Mouse (Mus musculus) intestine, embryonic 15.5 days (tissue): ENCODE measurements at regions not wholly inside any gene's neighbourhood (a gene's known extent, or its start where the extent isn't known, plus 50 kb on each side); places are given as distances from the start of the nearest gene placed in this dataset.

Experiments used
- ATAC-seq: fragments of 200-750 bp; cut with Nextera tagmentation; 2 replicates; pipeline ENCODE4 v1.8.0; 2017; ENCODE audit warnings: moderate TSS enrichment, moderate library complexity
- H3K27ac ChIP-seq: fragments of 300-500 bp; sonication (generic); 2 replicates; pipeline ENCODE4 v1.5.1; 2015; ENCODE audit warnings: mild to moderate bottlenecking, inconsistent platforms
- H3K27me3 ChIP-seq: fragments of 300-500 bp; sonication (generic); replicated peaks from 2 replicates; pipeline ENCODE4 v1.6.1; 2015; ENCODE audit warnings: inconsistent platforms
- H3K36me3 ChIP-seq: fragments of 300-500 bp; sonication (generic); 2 replicates; pipeline ENCODE4 v1.6.1; 2015; ENCODE audit warnings: inconsistent platforms
- H3K4me1 ChIP-seq: fragments of 300-500 bp; sonication (generic); replicated peaks from 2 replicates; pipeline ENCODE4 v1.6.1; 2015; ENCODE audit warnings: inconsistent platforms
- H3K4me2 ChIP-seq: fragments of 300-500 bp; sonication (generic); replicated peaks from 2 replicates; pipeline ENCODE4 v1.6.1; 2015; ENCODE audit warnings: mild to moderate bottlenecking, inconsistent platforms
- H3K4me3 ChIP-seq: fragments of 300-500 bp; sonication (generic); replicated peaks from 2 replicates; pipeline ENCODE4 v1.5.1; 2015; ENCODE audit warnings: inconsistent platforms
- H3K9ac ChIP-seq: fragments of 300-500 bp; sonication (generic); 2 replicates; pipeline ENCODE4 v1.6.1; 2015; ENCODE audit warnings: inconsistent platforms
- H3K9me3 ChIP-seq: fragments of 300-500 bp; sonication (generic); 2 replicates; pipeline ENCODE4 v1.6.1; 2016; ENCODE audit warnings: inconsistent platforms
- WGBS: fragments of 180-500 bp; shearing (Covaris S2); methylation state at CpG from one replicate; pipeline ENCODE4 v1.1.7; 2015; 5-methylcytosine and 5-hydroxymethylcytosine counted together

GRCm38 (mm10) chr13:44376160-44376488 lies 353.1 kb upstream of the Jarid2 start:
- Histone ChIP-seq H3K36me3 (no peaks in the 10 kb centered on the region), H3K4me3 (no peak overlapping the region), H3K4me1 (0 out of 2 replicates have a peak, but pooled peaks cover 5% of the 10 kb centered on the region), H3K9me3 (no peaks in the 10 kb centered on the region), H3K9ac (no peak overlapping the region), H3K27me3 (no peaks in the 10 kb centered on the region), H3K4me2 (no peak overlapping the region), H3K27ac (no peak overlapping the region)
- 34% methylated on average over 3 of the region's 3 CpGs for WGBS
- no peak for ATAC-seq

- Histone ChIP-seq H3K27me3 (no peaks in the 10 kb centered on the region), H3K4me3 (no peak overlapping the region), H3K9ac (no peak overlapping the region), H3K36me3 (no peaks in the 10 kb centered on the region), H3K27ac (no peak overlapping the region), H3K9me3 (no peaks in the 10 kb centered on the region), H3K4me1 (no peaks in the 10 kb centered on the region), H3K4me2 (no peak overlapping the region)
- 56% methylated on average over 7 of the region's 7 CpGs for whole genome bisulfite sequencing
- ATAC-seq: no peak
These were observed 347.4 kb upstream of the Jarid2 start for GRCm38 (mm10) chr13:44381721-44382450.

GRCm38 (mm10) chr13:44383322-44383721 lies 346.0 kb upstream of the Jarid2 start:
- Histone ChIP-seq H3K9ac (no peak overlapping the region), H3K27me3 (no peaks in the 10 kb centered on the region), H3K9me3 (no peaks in the 10 kb centered on the region), H3K4me3 (no peak overlapping the region), H3K4me1 (no peaks in the 10 kb centered on the region), H3K36me3 (no peaks in the 10 kb centered on the region), H3K27ac (no peak overlapping the region), H3K4me2 (no peak overlapping the region)
- 62% methylated on average over 11 of the region's 11 CpGs for WGBS
- ATAC-seq: no peak

GRCm38 (mm10) chr13:44386767-44387166 lies 342.5 kb upstream of the Jarid2 start:
- no peaks in the 10 kb centered on the region for H3K36me3 ChIP-seq
- no peak for ATAC-seq
- H3K9ac ChIP-seq: no peak overlapping the region
- no peaks in the 10 kb centered on the region for H3K9me3 ChIP-seq
- H3K4me2 ChIP-seq: no peak overlapping the region
- H3K27ac ChIP-seq: no peak overlapping the region
- H3K27me3 ChIP-seq: no peaks in the 10 kb centered on the region
- H3K4me3 ChIP-seq: no peak overlapping the region
- 66% methylated on average over 8 of the region's 8 CpGs for WGBS
- H3K4me1 ChIP-seq: no peaks in the 10 kb centered on the region

GRCm38 (mm10) chr13:44389696-44390095 lies 339.6 kb upstream of the Jarid2 start:
- no peak overlapping the region for H3K9ac ChIP-seq
- 90% methylated on average over 5 of the region's 5 CpGs for WGBS
- H3K27ac ChIP-seq: no peak overlapping the region
- H3K36me3 ChIP-seq: no peaks in the 10 kb centered on the region
- H3K4me1 ChIP-seq: no peaks in the 10 kb centered on the region
- no peaks in the 10 kb centered on the region for H3K9me3 ChIP-seq
- no peak overlapping the region for H3K4me3 ChIP-seq
- no peak overlapping the region for H3K4me2 ChIP-seq
- no peaks in the 10 kb centered on the region for H3K27me3 ChIP-seq
- no peak for ATAC-seq

GRCm38 (mm10) chr13:44390666-44391390 lies 338.4 kb upstream of the Jarid2 start:
- H3K9ac ChIP-seq: no peak overlapping the region
- 85% methylated on average over 9 of the region's 9 CpGs for WGBS

GRCm38 (mm10) chr13:44394016-44394415 lies 335.3 kb upstream of the Jarid2 start:
- H3K27me3 ChIP-seq: no peaks in the 10 kb centered on the region

More at GRCm38 (mm10) chr13:44390666-44391390, 338.4 kb upstream of the Jarid2 start:
- Histone ChIP-seq H3K4me2 (no peak overlapping the region), H3K27me3 (no peaks in the 10 kb centered on the region), H3K4me1 (no peaks in the 10 kb centered on the region), H3K36me3 (no peaks in the 10 kb centered on the region), H3K4me3 (no peak overlapping the region), H3K9me3 (no peaks in the 10 kb centered on the region), H3K27ac (no peak overlapping the region)
- no peak for ATAC-seq

GRCm38 (mm10) chr13:44398613-44399369 lies 330.5 kb upstream of the Jarid2 start:
- Histone ChIP-seq H3K4me2 (no peak overlapping the region), H3K27me3 (no peaks in the 10 kb centered on the region), H3K9me3 (no peaks in the 10 kb centered on the region), H3K4me3 (no peak overlapping the region), H3K36me3 (no peaks in the 10 kb centered on the region), H3K27ac (no peak overlapping the region), H3K9ac (no peak overlapping the region), H3K4me1 (no peaks in the 10 kb centered on the region)
- no peak for ATAC-seq
- 89% methylated on average over 15 of the region's 15 CpGs for WGBS

More at GRCm38 (mm10) chr13:44394016-44394415, 335.3 kb upstream of the Jarid2 start:
- no peak overlapping the region for H3K27ac ChIP-seq
- WGBS: 93% methylated on average over 5 of the region's 5 CpGs
- no peak overlapping the region for H3K4me3 ChIP-seq
- no peaks in the 10 kb centered on the region for H3K9me3 ChIP-seq
- no peak overlapping the region for H3K9ac ChIP-seq
- no peak for ATAC-seq
- H3K4me2 ChIP-seq: no peak overlapping the region
- no peaks in the 10 kb centered on the region for H3K36me3 ChIP-seq
- no peaks in the 10 kb centered on the region for H3K4me1 ChIP-seq

GRCm38 (mm10) chr13:44399370-44399685 lies 329.9 kb upstream of the Jarid2 start:
- H3K27ac ChIP-seq: no peak overlapping the region

GRCm38 (mm10) chr13:44399831-44400321 lies 329.4 kb upstream of the Jarid2 start:
- ATAC-seq: no peak
- Histone ChIP-seq H3K4me1 (0 out of 2 replicates have a peak, but pooled peaks cover 2% of the 10 kb centered on the region), H3K4me3 (no peak overlapping the region), H3K4me2 (no peak overlapping the region), H3K27me3 (no peaks in the 10 kb centered on the region), H3K9ac (no peak overlapping the region), H3K9me3 (no peaks in the 10 kb centered on the region), H3K27ac (no peak overlapping the region), H3K36me3 (no peaks in the 10 kb centered on the region)
- 82% methylated on average over 7 of the region's 7 CpGs for WGBS

More at GRCm38 (mm10) chr13:44399370-44399685, 329.9 kb upstream of the Jarid2 start:
- no peaks in the 10 kb centered on the region for H3K9me3 ChIP-seq
- no peaks in the 10 kb centered on the region for H3K36me3 ChIP-seq
- 59% methylated on average over 4 of the region's 4 CpGs for WGBS
- no peak for ATAC-seq
- H3K4me2 ChIP-seq: no peak overlapping the region
- no peak overlapping the region for H3K4me3 ChIP-seq
- no peak overlapping the region for H3K9ac ChIP-seq
- no peaks in the 10 kb centered on the region for H3K27me3 ChIP-seq
- H3K4me1 ChIP-seq: 0 out of 2 replicates have a peak, but pooled peaks cover under 1% of the 10 kb centered on the region

- Histone ChIP-seq H3K9me3 (no peaks in the 10 kb centered on the region), H3K27me3 (no peaks in the 10 kb centered on the region), H3K4me3 (no peak overlapping the region), H3K27ac (no peak overlapping the region), H3K4me2 (no peak overlapping the region), H3K4me1 (0 out of 2 replicates have a peak, but pooled peaks cover 6% of the 10 kb centered on the region), H3K9ac (no peak overlapping the region), H3K36me3 (no peaks in the 10 kb centered on the region)
- no peak for ATAC-seq
- WGBS: 74% methylated on average over 8 of the region's 8 CpGs
These were observed 325.2 kb upstream of the Jarid2 start for GRCm38 (mm10) chr13:44404010-44404575.

GRCm38 (mm10) chr13:44407307-44407706 lies 322.0 kb upstream of the Jarid2 start:
- no peaks in the 10 kb centered on the region for H3K36me3 ChIP-seq

More at GRCm38 (mm10) chr13:44407307-44407706, 322.0 kb upstream of the Jarid2 start:
- H3K27me3 ChIP-seq: no peaks in the 10 kb centered on the region
- H3K9me3 ChIP-seq: no peaks in the 10 kb centered on the region
- 83% methylated on average over 2 of the region's 2 CpGs for WGBS
- ATAC-seq: no peak
- H3K4me2 ChIP-seq: no peak overlapping the region
- H3K4me1 ChIP-seq: peaks cover 10% of the 10 kb centered on the region; the same call in 1 of the 2 replicates
- H3K27ac ChIP-seq: no peak overlapping the region
- H3K9ac ChIP-seq: no peak overlapping the region
- H3K4me3 ChIP-seq: no peak overlapping the region
